Mouse (Mus musculus) embryonic fibroblast, embryonic 13.5 days (primary cell): Measurements from ENCODE around the gene Calm3. TPM values are rescaled to one million over a fixed set of nuclear protein-coding genes. Genes with fewer than 3 reads are reported as not detected.

Experiments
- H3K27ac ChIP-seq: 2 replicates; pipeline ENCODE4 v1.5.1; 2012; ENCODE audit warnings: low read length, control low read depth, inconsistent platforms; ENCODE audit not compliant: insufficient read depth
- H3K4me1 ChIP-seq: 2 replicates; pipeline ENCODE4 v1.6.1; 2011; ENCODE audit warnings: low read length; ENCODE audit not compliant: control insufficient read depth, insufficient read depth
- H3K4me3 ChIP-seq: 2 replicates; pipeline ENCODE4 v1.5.1; 2011; ENCODE audit warnings: mild to moderate bottlenecking, control low read depth, low read length; ENCODE audit not compliant: insufficient read depth
- CTCF ChIP-seq: IDR thresholded peaks from 2 replicates; pipeline ENCODE4 v1.5.1; 2011; ENCODE audit warnings: mild to moderate bottlenecking, control low read depth, low read length, moderate library complexity, borderline replicate concordance; ENCODE audit not compliant: insufficient read depth
- POLR2A ChIP-seq: IDR thresholded peaks from 2 replicates; pipeline ENCODE4 v1.6.1; 2011; ENCODE audit warnings: low read depth, mild to moderate bottlenecking, control low read depth, low read length, moderate library complexity
- polyA plus RNA-seq: library from polyadenylated mRNA; stranded (reverse); fragments of >200 nt; gene quantifications from 2 replicates; pipeline ENCODE4 v1.2.4, GENCODE M21; 2011; ENCODE audit warnings: low read depth; ENCODE audit not compliant: missing spikeins, insufficient read length

Calm3 gene
- polyA plus RNA-seq, 1 experiment: 588 TPM

GRCm38 (mm10) chr7:16915461-16916340 is 8.2 kb downstream of the Calm3 start:
- Histone ChIP-seq H3K4me3 (no peak overlapping the region), H3K4me1 (peaks cover 8% of the 10 kb centered on the region), H3K27ac (no peak overlapping the region)
- TF ChIP-seq POLR2A: no peak
- TF ChIP-seq CTCF: no peak

- no peak for TF ChIP-seq POLR2A
- no peak for TF ChIP-seq CTCF
- no peak overlapping the region for H3K4me3 ChIP-seq
- peaks cover 10% of the 10 kb centered on the region for H3K4me1 ChIP-seq
- H3K27ac ChIP-seq: no peak overlapping the region
These were observed 9.2 kb downstream of the Calm3 start for GRCm38 (mm10) chr7:16914453-16915343.

GRCm38 (mm10) chr7:16913806-16914452 is 10.0 kb downstream of the Calm3 start:
- Histone ChIP-seq H3K4me3 (no peak overlapping the region), H3K4me1 (peaks cover 8% of the 10 kb centered on the region; the same call in 1 of the 2 replicates), H3K27ac (0 out of 2 replicates have a peak overlapping the region, but pooled peaks have one; percentile 69)
- no peak for TF ChIP-seq POLR2A
- peak; percentile 61 for TF ChIP-seq CTCF

DNA sequence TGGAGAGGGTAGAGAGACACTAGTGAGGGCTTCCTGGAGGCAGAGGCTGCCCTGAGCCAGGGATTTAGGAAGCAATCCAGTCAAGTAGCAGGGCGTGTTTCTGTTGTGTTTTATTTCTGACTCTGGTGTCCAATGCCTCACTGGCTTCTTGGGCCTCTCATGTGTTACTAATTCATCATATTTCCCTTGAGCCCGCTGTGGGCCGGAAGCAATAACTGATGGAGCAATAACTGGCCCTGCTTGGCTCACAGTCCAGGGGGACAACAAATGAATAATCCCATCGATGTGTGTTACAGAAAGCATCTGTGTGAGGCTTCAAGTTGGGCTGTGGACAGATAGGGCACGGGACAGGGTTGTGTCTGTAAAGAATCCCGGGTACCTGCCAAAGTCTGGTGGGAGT is 11.6 kb downstream of the Calm3 start:
- Histone ChIP-seq H3K27ac (peak overlapping the region; percentile 69), H3K4me3 (no peak overlapping the region), H3K4me1 (peaks cover 8% of the 10 kb centered on the region; the same call in 1 of the 2 replicates)
- no peak for TF ChIP-seq POLR2A
- no peak for TF ChIP-seq CTCF

- TF ChIP-seq CTCF (no peak), POLR2A (no peak)
- Histone ChIP-seq H3K27ac (peak overlapping the region; percentile 69; the same call in 1 of the 2 replicates), H3K4me1 (peaks cover 8% of the 10 kb centered on the region; the same call in 1 of the 2 replicates), H3K4me3 (no peak overlapping the region)
These were observed 12.0 kb downstream of the Calm3 start for GRCm38 (mm10) chr7:16911904-16912303.

GRCm38 (mm10) chr7:16909909-16910308 is 14.0 kb downstream of the Calm3 start:
- Histone ChIP-seq H3K4me1 (peaks cover 10% of the 10 kb centered on the region), H3K27ac (peak overlapping the region; percentile 34; the same call in 1 of the 2 replicates), H3K4me3 (no peak overlapping the region)
- TF ChIP-seq CTCF (no peak), POLR2A (no peak)

DNA sequence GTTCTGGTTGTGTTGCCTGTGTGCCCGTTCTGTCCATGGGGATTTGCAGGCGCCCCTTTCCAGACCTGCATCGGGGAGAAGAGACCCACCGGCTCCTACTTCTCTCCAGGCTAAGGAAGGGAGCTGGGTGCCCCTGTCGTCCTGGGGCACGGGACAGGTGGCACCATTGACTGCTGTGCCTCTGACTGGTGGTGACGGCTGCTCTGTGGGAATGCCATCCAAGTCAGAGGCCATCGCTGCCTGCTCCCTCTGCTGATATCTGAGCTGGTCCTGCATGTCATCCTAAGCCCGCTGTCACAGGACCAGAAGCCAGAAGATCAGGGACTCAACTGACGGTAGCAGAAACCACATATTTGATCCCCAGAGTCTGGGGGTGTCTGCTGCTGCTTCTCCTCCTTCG is 15.1 kb downstream of the Calm3 start:
- Histone ChIP-seq H3K27ac (no peak overlapping the region), H3K4me1 (peaks cover 10% of the 10 kb centered on the region), H3K4me3 (no peak overlapping the region)
- TF ChIP-seq POLR2A (no peak), CTCF (no peak)

GRCm38 (mm10) chr7:16908367-16908766 is 15.5 kb downstream of the Calm3 start:
- H3K27ac ChIP-seq: no peak overlapping the region
- no peak overlapping the region for H3K4me3 ChIP-seq
- TF ChIP-seq POLR2A (no peak), CTCF (no peak)
- peaks cover 10% of the 10 kb centered on the region for H3K4me1 ChIP-seq

GRCm38 (mm10) chr7:16907842-16908241 is 16.1 kb downstream of the Calm3 start:
- no peak for TF ChIP-seq POLR2A
- TF ChIP-seq CTCF: no peak
- Histone ChIP-seq H3K4me3 (no peak overlapping the region), H3K4me1 (peaks cover 10% of the 10 kb centered on the region), H3K27ac (no peak overlapping the region)
